Mouse (Mus musculus) limb, embryonic 14.5 days (tissue): ENCODE results near the gene Ttn. TPM values are rescaled to one million over a fixed set of nuclear protein-coding genes. Genes with fewer than 3 reads are reported as not detected.

Source experiments
- ATAC-seq: fragments of 200-750 bp; cut with Nextera tagmentation; 2 replicates; pipeline ENCODE4 v1.8.0; 2017; ENCODE audit warnings: low read depth, moderate number of reproducible peaks, moderate TSS enrichment; ENCODE audit not compliant: low FRiP score
- DNase-seq: peaks from one replicate; pipeline ENCODE4 v3.0.0-alpha.2; 2015; ENCODE audit warnings: low spot score
- H3K27ac ChIP-seq: fragments of 300-500 bp; sonication (generic); replicated peaks from 2 replicates; pipeline ENCODE4 v1.5.1; 2014; ENCODE audit warnings: low read depth, mild to moderate bottlenecking, low read length, moderate library complexity, mixed read lengths
- H3K27me3 ChIP-seq: fragments of 300-500 bp; sonication (generic); 2 replicates; pipeline ENCODE4 v1.6.1; 2014; ENCODE audit warnings: low read length, mixed read lengths; ENCODE audit not compliant: control insufficient read depth, insufficient read depth
- H3K36me3 ChIP-seq: fragments of 300-500 bp; sonication (generic); 2 replicates; pipeline ENCODE4 v1.6.1; 2014; ENCODE audit warnings: mild to moderate bottlenecking, low read length, moderate library complexity, mixed read lengths; ENCODE audit not compliant: control insufficient read depth, insufficient read depth
- H3K4me1 ChIP-seq: fragments of 300-500 bp; sonication (generic); 2 replicates; pipeline ENCODE4 v1.6.1; 2014; ENCODE audit warnings: antibody characterized with exemption, low read length, mixed read lengths; ENCODE audit not compliant: control insufficient read depth, insufficient read depth
- H3K4me2 ChIP-seq: fragments of 300-500 bp; sonication (generic); replicated peaks from 2 replicates; pipeline ENCODE4 v1.6.1; 2014; ENCODE audit warnings: low read depth, mild to moderate bottlenecking, low read length, moderate library complexity; ENCODE audit not compliant: severe bottlenecking
- H3K4me3 ChIP-seq: fragments of 300-500 bp; sonication (generic); replicated peaks from 2 replicates; pipeline ENCODE4 v1.5.1; 2014; ENCODE audit warnings: low read length
- H3K9ac ChIP-seq: fragments of 300-500 bp; sonication (generic); 2 replicates; pipeline ENCODE4 v1.6.1; 2014; ENCODE audit warnings: mild to moderate bottlenecking, low read depth, low read length, moderate library complexity; ENCODE audit not compliant: severe bottlenecking
- H3K9me3 ChIP-seq: fragments of 300-500 bp; sonication (generic); 2 replicates; pipeline ENCODE4 v1.6.1; 2016; ENCODE audit warnings: low read length; ENCODE audit not compliant: control insufficient read depth
- POLR2A ChIP-seq: fragments of 200-500 bp; IDR thresholded peaks from 2 replicates; pipeline ENCODE4 v1.8.0; 2012; ENCODE audit warnings: inconsistent platforms, mild to moderate bottlenecking, moderate library complexity, borderline replicate concordance; ENCODE audit not compliant: insufficient read depth, insufficient read length; ENCODE audit errors: extremely low read depth
- WGBS: fragments of 180-500 bp; shearing (Covaris S2); extraction: QIAGEN DNeasy Blood & Tissue Kit; methylation state at CpG from one replicate; pipeline ENCODE4 v1.1.7; 2014; 5-methylcytosine and 5-hydroxymethylcytosine counted together
- polyA plus RNA-seq, 2 experiments: library from polyadenylated mRNA; depleted of rRNA in 1 of 2; stranded (reverse) in 1 of 2; unstranded in 1 of 2; fragments of >200 nt; fragmentation: Nextera tagmentation in 1 of 2; extraction: Ambion mirVana in 1 of 2; gene quantifications; 2 replicates each; pipeline versions ENCODE4 v1.2.1 to v1.2.3; 2012 to 2014

The Ttn gene
- polyA plus RNA-seq, 2 experiments, result 15.8 to 99.0 TPM

GRCm38 (mm10) chr2:76903351-76903750, 79.0 kb downstream of the Ttn start:
- H3K27ac ChIP-seq, result no peak overlapping the region
- H3K9ac ChIP-seq, result no peak overlapping the region
- no peaks in the 10 kb centered on the region for H3K36me3 ChIP-seq
- WGBS, result 82% methylated on average over 11 of the region's 11 CpGs
- ATAC-seq (no peak), DNase-seq (no peak)
- H3K4me2 ChIP-seq, result no peak overlapping the region
- H3K9me3 ChIP-seq, result no peaks in the 10 kb centered on the region
- no peaks in the 10 kb centered on the region for H3K4me1 ChIP-seq
- H3K27me3 ChIP-seq, result no peaks in the 10 kb centered on the region
- no peak overlapping the region for H3K4me3 ChIP-seq
- no peak for TF ChIP-seq POLR2A

DNA sequence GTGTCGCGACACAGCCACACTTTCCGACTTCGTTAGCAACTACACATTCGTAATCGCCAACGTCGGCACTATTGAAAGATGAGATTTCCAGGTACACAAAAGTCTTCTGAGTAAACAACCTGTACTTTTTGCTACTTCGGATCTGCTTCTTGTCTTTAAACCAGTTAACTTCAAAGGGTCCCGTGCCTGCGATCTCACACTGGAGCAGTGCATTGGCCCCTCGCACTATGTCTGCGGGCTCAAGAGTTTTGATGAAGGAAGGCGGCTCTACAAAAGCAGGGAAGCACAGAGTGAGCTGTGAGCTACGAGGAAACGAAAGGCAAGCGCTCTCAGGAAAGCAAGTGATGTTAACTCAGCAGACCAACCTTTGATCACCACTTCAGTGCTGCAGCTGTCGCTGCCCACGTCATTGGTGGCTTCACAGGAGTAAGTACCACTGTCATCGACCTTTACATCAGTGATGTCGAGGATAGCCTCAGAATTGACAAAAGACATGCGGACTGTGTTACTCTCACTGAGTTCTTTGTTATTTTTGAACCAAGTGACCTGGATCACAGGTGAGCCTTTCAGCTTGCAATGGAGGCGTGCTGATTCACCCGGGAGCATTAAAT, 80.8 kb downstream of the Ttn start:
- Histone ChIP-seq H3K9ac (no peak overlapping the region), H3K36me3 (no peaks in the 10 kb centered on the region), H3K4me2 (no peak overlapping the region), H3K4me1 (no peaks in the 10 kb centered on the region), H3K9me3 (no peaks in the 10 kb centered on the region), H3K27me3 (no peaks in the 10 kb centered on the region), H3K27ac (no peak overlapping the region), H3K4me3 (no peak overlapping the region)
- DNase-seq (no peak), ATAC-seq (no peak)
- 84% methylated on average over 24 of the region's 24 CpGs for WGBS
- no peak for TF ChIP-seq POLR2A

DNA sequence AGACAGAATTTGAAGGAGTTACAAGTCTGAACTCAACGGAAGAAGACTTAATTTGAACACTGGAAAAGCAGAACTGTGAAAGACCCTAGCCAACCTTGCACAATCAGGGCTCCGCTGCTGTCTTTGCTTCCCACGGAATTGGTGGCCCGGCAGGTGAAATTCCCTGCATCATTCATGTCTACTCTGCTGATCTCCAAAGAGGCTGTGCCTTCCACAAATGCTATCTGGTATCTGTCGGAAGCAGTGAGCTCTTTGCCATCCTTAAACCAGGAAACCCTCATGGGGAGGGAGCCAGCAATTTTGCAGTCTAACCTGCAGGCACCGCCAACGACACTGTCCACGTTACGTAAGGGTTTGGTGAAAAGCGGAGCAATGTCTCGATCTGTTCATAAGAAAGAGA, 82.5 kb downstream of the Ttn start:
- H3K9me3 ChIP-seq, result no peaks in the 10 kb centered on the region
- no peaks in the 10 kb centered on the region for H3K27me3 ChIP-seq
- TF ChIP-seq POLR2A, result no peak
- H3K9ac ChIP-seq, result no peak overlapping the region
- no peak overlapping the region for H3K27ac ChIP-seq
- no peak overlapping the region for H3K4me3 ChIP-seq
- ATAC-seq (no peak), DNase-seq (no peak)
- H3K4me1 ChIP-seq, result no peaks in the 10 kb centered on the region
- H3K36me3 ChIP-seq, result no peaks in the 10 kb centered on the region
- no peak overlapping the region for H3K4me2 ChIP-seq
- 90% methylated on average over 11 of the region's 11 CpGs for WGBS

DNA sequence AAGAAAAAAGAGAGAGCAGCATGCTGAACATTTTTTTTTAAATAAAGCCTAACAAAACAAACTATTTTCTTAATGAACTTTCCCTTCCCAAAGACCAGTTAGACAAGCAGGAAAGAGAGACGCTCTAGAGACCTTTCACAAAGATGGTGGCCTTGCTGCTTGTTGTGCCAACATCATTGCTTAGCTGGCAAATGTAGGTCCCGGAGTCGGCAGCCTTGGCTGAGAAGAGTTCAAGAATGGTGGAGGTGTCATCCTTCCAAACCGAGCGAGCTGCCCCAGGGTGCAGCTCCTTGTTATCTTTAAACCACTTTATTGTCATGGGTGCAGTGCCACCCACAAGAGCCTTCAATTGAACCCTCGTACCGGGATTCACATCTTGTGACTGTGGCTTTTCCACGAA, 85.4 kb downstream of the Ttn start:
- no peak for ATAC-seq
- Histone ChIP-seq H3K27ac (no peak overlapping the region), H3K27me3 (no peaks in the 10 kb centered on the region), H3K9ac (no peak overlapping the region), H3K9me3 (no peaks in the 10 kb centered on the region), H3K4me2 (no peak overlapping the region), H3K4me1 (no peaks in the 10 kb centered on the region), H3K36me3 (no peaks in the 10 kb centered on the region), H3K4me3 (no peak overlapping the region)
- no peak for TF ChIP-seq POLR2A
- WGBS, result 90% methylated on average over 8 of the region's 8 CpGs
- DNase-seq, result no peak

GRCm38 (mm10) chr2:76895327-76895726, 87.0 kb downstream of the Ttn start:
- no peaks in the 10 kb centered on the region for H3K36me3 ChIP-seq
- ATAC-seq, result no peak
- no peak overlapping the region for H3K9ac ChIP-seq
- TF ChIP-seq POLR2A, result no peak
- H3K4me3 ChIP-seq, result no peak overlapping the region
- H3K9me3 ChIP-seq, result no peaks in the 10 kb centered on the region
- no peak overlapping the region for H3K4me2 ChIP-seq
- no peak for DNase-seq
- H3K27ac ChIP-seq, result no peak overlapping the region
- no peaks in the 10 kb centered on the region for H3K27me3 ChIP-seq
- no peaks in the 10 kb centered on the region for H3K4me1 ChIP-seq
- 94% methylated on average over 4 of the region's 4 CpGs for WGBS

GRCm38 (mm10) chr2:76888721-76889120, 93.6 kb downstream of the Ttn start:
- Histone ChIP-seq H3K27ac (no peak overlapping the region), H3K4me2 (no peak overlapping the region), H3K36me3 (no peaks in the 10 kb centered on the region), H3K27me3 (no peaks in the 10 kb centered on the region), H3K9ac (no peak overlapping the region), H3K4me1 (no peaks in the 10 kb centered on the region), H3K4me3 (no peak overlapping the region), H3K9me3 (no peaks in the 10 kb centered on the region)
- ATAC-seq, result no peak
- 84% methylated on average over 7 of the region's 7 CpGs for WGBS
- no peak for TF ChIP-seq POLR2A
- DNase-seq, result no peak
